8 mouse cellular contexts compared by ENCODE assay signal in genomic region chr13:46418731-46419545, GRCm38 (mm10). TPM values are rescaled to one million over a fixed set of nuclear protein-coding genes. Genes with fewer than 3 reads are reported as not detected.
A peak's percentile ranks its signal among the peaks of the same experiment; 100 is the strongest.
DNase-seq lines count a peak whose midpoint lies in the region; ATAC-seq and TF ChIP-seq lines count a peak whose summit lies in the region.
"Had no signal": no experiment of that assay in that cellular context is flagged by ENCODE, and none has a peak within 500 bp of the region (broad histone marks: within the 10 kb centered on the region; RNA-seq: fewer than 3 reads in every experiment).

No protein-coding gene starts in this region.

- peak; percentile 44 for DNase-seq in lung, embryonic 14.5 days
- DNase-seq in lung, postnatal 25 days (ENCODE audit: low spot score), result no peak
- peak; percentile 32 for DNase-seq in brain, adult 2 months (ENCODE audit: low read depth, low spot score)
- DNase-seq in kidney, postnatal 0 days (ENCODE audit: low spot score), result peak; percentile 24
- peak; percentile 24 for DNase-seq in mesoderm, embryonic 11.5 days (ENCODE audit: low read depth, low spot score)

- no peaks in the 10 kb centered on the region for H3K36me3 ChIP-seq in lung, embryonic 14.5 days (ENCODE audit: insufficient read depth)
- H3K36me3 ChIP-seq in forebrain, embryonic 12.5 days (replicated peaks), result no peaks in the 10 kb centered on the region; the same call in 1 of the 2 replicates
- H3K36me3 ChIP-seq in kidney, postnatal 0 days (ENCODE audit: insufficient read depth, low read length), result no peaks in the 10 kb centered on the region
- H3K36me3 ChIP-seq in stomach, embryonic 15.5 days, result no peaks in the 10 kb centered on the region

- under 1% methylated on average over 65 of the region's 73 CpGs for WGBS in lung, embryonic 14.5 days
- WGBS in forebrain, embryonic 12.5 days, result under 1% methylated on average over 73 of the region's 73 CpGs
- 2% methylated on average over 73 of the region's 73 CpGs for WGBS in kidney, postnatal 0 days
- WGBS in stomach, embryonic 15.5 days, result 2% methylated on average over 73 of the region's 73 CpGs

- peak; percentile 58; the same call in 1 of the 2 replicates for ATAC-seq in lung, embryonic 14.5 days (ENCODE audit: insufficient read depth)
- ATAC-seq in forebrain, embryonic 12.5 days (ENCODE audit: low FRiP score), result peak; percentile 55
- ATAC-seq in kidney, postnatal 0 days (replicated peaks; ENCODE audit: low FRiP score, low read depth), result peak; percentile 25; the same call in 1 of the 2 replicates
- ATAC-seq in stomach, embryonic 15.5 days (ENCODE audit: insufficient read depth, low FRiP score, low read depth), result peak; percentile 14; the same call in 1 of the 2 replicates

- H3K9me3 ChIP-seq in lung, embryonic 14.5 days (ENCODE audit: low read depth, low read length), result no peaks in the 10 kb centered on the region
- H3K9me3 ChIP-seq in forebrain, embryonic 12.5 days, result no peaks in the 10 kb centered on the region
- H3K9me3 ChIP-seq in kidney, postnatal 0 days (replicated peaks; ENCODE audit: low read length), result no peaks in the 10 kb centered on the region
- H3K9me3 ChIP-seq in stomach, embryonic 15.5 days, result no peaks in the 10 kb centered on the region

- no peaks in the 10 kb centered on the region for H3K4me1 ChIP-seq in lung, embryonic 14.5 days (ENCODE audit: insufficient read depth)
- peaks cover 17% of the 10 kb centered on the region for H3K4me1 ChIP-seq in forebrain, embryonic 12.5 days
- no peaks in the 10 kb centered on the region; the same call in 1 of the 2 replicates for H3K4me1 ChIP-seq in kidney, postnatal 0 days (replicated peaks; ENCODE audit: insufficient read depth, low read length)
- H3K4me1 ChIP-seq in stomach, embryonic 15.5 days, result peaks cover 6% of the 10 kb centered on the region; the same call in 1 of the 2 replicates

- H3K27me3 ChIP-seq in lung, embryonic 14.5 days (ENCODE audit: insufficient read depth, low read length), result no peaks in the 10 kb centered on the region
- peaks cover 4% of the 10 kb centered on the region; the same call in 1 of the 2 replicates for H3K27me3 ChIP-seq in forebrain, embryonic 12.5 days
- no peaks in the 10 kb centered on the region for H3K27me3 ChIP-seq in kidney, postnatal 0 days (ENCODE audit: insufficient read depth, low read length)
- H3K27me3 ChIP-seq in stomach, embryonic 15.5 days (replicated peaks), result no peaks in the 10 kb centered on the region

- peak overlapping the region; percentile 72 for H3K9ac ChIP-seq in lung, embryonic 14.5 days
- H3K9ac ChIP-seq in forebrain, embryonic 12.5 days, result peak overlapping the region; percentile 80
- H3K9ac ChIP-seq in kidney, postnatal 0 days (ENCODE audit: low read depth, low read length), result peak overlapping the region; percentile 65
- peak overlapping the region; percentile 20; the same call in 1 of the 2 replicates for H3K9ac ChIP-seq in stomach, embryonic 15.5 days

- peak overlapping the region; percentile 93 for H3K4me2 ChIP-seq in lung, embryonic 14.5 days
- peak overlapping the region; percentile 94 for H3K4me2 ChIP-seq in forebrain, embryonic 12.5 days
- H3K4me2 ChIP-seq in kidney, postnatal 0 days (ENCODE audit: low read length), result peak overlapping the region; percentile 80
- peak overlapping the region; percentile 95 for H3K4me2 ChIP-seq in stomach, embryonic 15.5 days

- peak overlapping the region; percentile 59 for H3K4me3 ChIP-seq in lung, embryonic 14.5 days (ENCODE audit: low read depth, low read length)
- H3K4me3 ChIP-seq in forebrain, embryonic 12.5 days (replicated peaks), result peak overlapping the region; percentile 65
- peak overlapping the region; percentile 55 for H3K4me3 ChIP-seq in kidney, postnatal 0 days (replicated peaks; ENCODE audit: low read depth, low read length)
- peak overlapping the region; percentile 52 for H3K4me3 ChIP-seq in stomach, embryonic 15.5 days (replicated peaks)
- H3K4me3 ChIP-seq: erythroblast, embryonic 14.5 days had no signal

- no peak for TF ChIP-seq CTCF in lung, embryonic 14.5 days (IDR thresholded peaks at IDR 0.05; ENCODE audit: low read depth)
- TF ChIP-seq CTCF in kidney, postnatal 0 days (IDR thresholded peaks at IDR 0.05; ENCODE audit: low read depth), result no peak

- peak overlapping the region; percentile 70; the same call in 1 of the 2 replicates for H3K27ac ChIP-seq in lung, embryonic 14.5 days (ENCODE audit: low read depth)
- H3K27ac ChIP-seq in forebrain, embryonic 12.5 days, result peak overlapping the region; percentile 59; the same call in 1 of the 2 replicates
- H3K27ac ChIP-seq in kidney, postnatal 0 days, result no peak overlapping the region
- no peak overlapping the region for H3K27ac ChIP-seq in stomach, embryonic 15.5 days

RNA-seq across cellular contexts. Expression of gene Rbm24, which starts 0.7 kb away (rescaled TPM):
- 2.2 and 2.7 TPM in 2 replicates for polyA plus RNA-seq in lung, embryonic 14.5 days (2014; fragmentation: Nextera tagmentation; extraction: Ambion mirVana)
- polyA plus RNA-seq in forebrain, embryonic 12.5 days (2016; fragmentation: Nextera tagmentation; extraction: Ambion mirVana), result 3.0 and 3.4 TPM in 2 replicates
- polyA plus RNA-seq in kidney, postnatal 0 days (2015; fragmentation: Nextera tagmentation; extraction: Ambion mirVana), result 1.0 and 1.2 TPM in 2 replicates
- polyA plus RNA-seq in stomach, embryonic 15.5 days (2015; fragmentation: Nextera tagmentation; extraction: Ambion mirVana), result 2.2 and 2.3 TPM in 2 replicates
- polyA plus RNA-seq: erythroblast, embryonic 14.5 days had no signal

Comparison
In these comparisons a context has a peak if more than half of its experiments do, and no peak if none do; other contexts are left out.
1. H3K27ac ChIP-seq: peak in lung, embryonic 14.5 days (single experiment) and forebrain, embryonic 12.5 days (single experiment); none in kidney, postnatal 0 days (single experiment) and stomach, embryonic 15.5 days (single experiment).
2. H3K9ac ChIP-seq: peak in every context shown above with its lines; median percentile 80 in forebrain, embryonic 12.5 days; 72 in lung, embryonic 14.5 days; 65 in kidney, postnatal 0 days; 20 in stomach, embryonic 15.5 days.
3. Peak in every context shown above with its lines, with median percentiles within 50 percentile points of each other: ATAC-seq, H3K4me2 ChIP-seq and H3K4me3 ChIP-seq.